Mouse (Mus musculus): ENCODE measurements at regions not wholly inside any gene's neighbourhood (a gene's known extent, or its start where the extent isn't known, plus 50 kb on each side); places are given as distances from the start of the nearest gene placed in this dataset.

GRCm38 (mm10) chr8:18311597-18311996, 666.5 kb downstream of the Defb40 start:
- DNase-seq, result no peak

GRCm38 (mm10) chr8:18310927-18311326, 667.1 kb downstream of the Defb40 start:
- DNase-seq, result no peak

- no peak for DNase-seq
Observed at GRCm38 (mm10) chr8:18287536-18288237, 690.4 kb downstream of the Defb40 start.

- DNase-seq, result no peak
Observed at GRCm38 (mm10) chr8:18279932-18280331, 698.1 kb downstream of the Defb40 start.

GRCm38 (mm10) chr8:18268301-18268700, 709.8 kb downstream of the Defb40 start:
- DNase-seq, result peak; percentile 38 to 39

- DNase-seq, result no peak
Observed at GRCm38 (mm10) chr8:18258287-18258961, 719.6 kb downstream of the Defb40 start.

GRCm38 (mm10) chr8:18246299-18246698, 731.8 kb downstream of the Defb40 start:
- DNase-seq, result no peak

- DNase-seq, result no peak
Observed at GRCm38 (mm10) chr8:18217599-18217998, 760.5 kb downstream of the Defb40 start.

- no peak for DNase-seq
Observed at GRCm38 (mm10) chr8:18217192-18217591, 760.9 kb downstream of the Defb40 start.

- no peak for DNase-seq
Observed at GRCm38 (mm10) chr8:18216516-18216915, 761.5 kb downstream of the Defb40 start.

- no peak for DNase-seq
Observed at GRCm38 (mm10) chr8:18210067-18210466, 768.0 kb downstream of the Defb40 start.

GRCm38 (mm10) chr8:18208658-18209057, 769.4 kb downstream of the Defb40 start:
- DNase-seq, result no peak

- DNase-seq, result no peak
Observed at GRCm38 (mm10) chr8:18187486-18187885, 790.6 kb downstream of the Defb40 start.

- DNase-seq, result no peak
Observed at GRCm38 (mm10) chr8:18175544-18176092, 802.4 kb downstream of the Defb40 start.

- DNase-seq, result no peak
Observed at GRCm38 (mm10) chr8:18158619-18159018, 819.4 kb downstream of the Defb40 start.

GRCm38 (mm10) chr8:18115333-18116044, 862.6 kb downstream of the Defb40 start:
- DNase-seq, result no peak

- DNase-seq, result no peak
Observed at GRCm38 (mm10) chr8:18113262-18113661, 864.8 kb downstream of the Defb40 start.

GRCm38 (mm10) chr8:18109480-18109879, 868.6 kb downstream of the Defb40 start:
- DNase-seq, result no peak

GRCm38 (mm10) chr8:18106827-18107226, 871.2 kb downstream of the Defb40 start:
- no peak for DNase-seq

- DNase-seq, result no peak
Observed at GRCm38 (mm10) chr8:18065456-18065855, 912.6 kb downstream of the Defb40 start.

GRCm38 (mm10) chr8:18059526-18059925, 918.5 kb downstream of the Defb40 start:
- DNase-seq, result no peak

- DNase-seq, result no peak
Observed at GRCm38 (mm10) chr8:18021196-18021595, 956.9 kb downstream of the Defb40 start.

- no peak for DNase-seq
Observed at GRCm38 (mm10) chr8:18007567-18007966, 970.5 kb downstream of the Defb40 start.
